Mouse (Mus musculus): Measurements from ENCODE around the gene Notch2. TPM values are rescaled to one million over a fixed set of nuclear protein-coding genes. Genes with fewer than 3 reads are reported as not detected.

Gene Notch2
- polyA plus RNA-seq, 1 experiment = 49.4 TPM

DNA sequence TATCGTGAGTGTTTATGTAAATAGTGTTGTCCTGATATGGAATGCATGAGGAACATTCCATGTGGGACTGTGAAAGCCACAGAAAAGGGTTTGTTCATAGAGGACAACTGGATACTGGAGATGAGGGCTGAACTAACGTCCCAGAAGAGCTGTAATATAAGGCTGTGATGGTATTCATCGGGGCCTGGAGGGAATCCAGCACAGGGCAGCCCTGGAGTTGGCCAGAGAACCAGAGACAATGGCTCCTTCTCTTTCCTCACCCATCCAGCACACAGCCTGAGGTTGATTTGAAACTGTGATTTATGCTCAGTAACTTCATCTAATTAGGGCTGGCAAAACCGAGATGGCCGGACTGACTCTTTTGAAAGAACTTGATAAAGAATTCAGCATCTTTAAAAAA lies 20.1 kb upstream of the Notch2 start:
- no peak for TF ChIP-seq CTCF (IDR thresholded peaks at IDR 0.05; ENCODE audit: borderline replicate concordance, insufficient read depth, low read length)
- no peak for TF ChIP-seq POLR2A (IDR thresholded peaks at IDR 0.05; ENCODE audit: low read depth, low read length)
- H3K27ac ChIP-seq (ENCODE audit: insufficient read depth, low read length) = no peak overlapping the region
- H3K4me1 ChIP-seq (ENCODE audit: control insufficient read depth, insufficient read depth, low read length) = peaks cover 7% of the 10 kb centered on the region; the same call in 1 of the 2 replicates
- no peak overlapping the region for H3K4me3 ChIP-seq (ENCODE audit: insufficient read depth, low read length)

DNA sequence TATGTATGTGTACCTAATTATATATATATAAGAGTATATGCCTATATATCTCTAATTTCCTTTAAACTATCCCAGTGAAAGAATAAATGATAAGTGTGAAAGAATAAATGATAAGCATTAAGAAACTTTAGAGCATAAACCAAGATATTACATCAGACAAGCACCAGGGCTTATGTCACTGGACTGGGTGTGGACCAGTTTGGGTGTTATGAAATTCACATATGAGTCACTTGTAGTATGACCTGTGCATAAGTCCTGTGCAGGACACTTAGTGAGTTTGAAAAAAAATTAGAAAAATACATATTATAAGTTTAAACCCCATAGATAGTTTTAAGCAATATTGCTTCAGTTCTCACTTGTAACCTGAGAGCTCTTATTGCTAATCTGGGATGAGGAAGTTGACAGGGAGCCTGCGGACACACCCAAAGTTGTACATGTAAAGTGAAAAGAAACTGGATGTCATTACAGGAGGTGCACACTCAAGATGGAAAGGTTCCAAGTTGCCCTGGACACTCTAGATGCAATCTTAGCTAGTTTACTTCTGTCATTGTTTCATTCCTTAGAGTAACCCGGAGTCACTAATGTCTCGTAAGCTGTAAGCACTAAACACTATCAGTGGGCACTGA lies 19.3 kb upstream of the Notch2 start:
- peaks cover 7% of the 10 kb centered on the region; the same call in 1 of the 2 replicates for H3K4me1 ChIP-seq (ENCODE audit: control insufficient read depth, insufficient read depth, low read length)
- TF ChIP-seq POLR2A (IDR thresholded peaks at IDR 0.05; ENCODE audit: low read depth, low read length) (no peak), CTCF (IDR thresholded peaks at IDR 0.05; ENCODE audit: borderline replicate concordance, insufficient read depth, low read length) (no peak)
- no peak overlapping the region for H3K4me3 ChIP-seq (ENCODE audit: insufficient read depth, low read length)
- H3K27ac ChIP-seq (ENCODE audit: insufficient read depth, low read length) = no peak overlapping the region

DNA sequence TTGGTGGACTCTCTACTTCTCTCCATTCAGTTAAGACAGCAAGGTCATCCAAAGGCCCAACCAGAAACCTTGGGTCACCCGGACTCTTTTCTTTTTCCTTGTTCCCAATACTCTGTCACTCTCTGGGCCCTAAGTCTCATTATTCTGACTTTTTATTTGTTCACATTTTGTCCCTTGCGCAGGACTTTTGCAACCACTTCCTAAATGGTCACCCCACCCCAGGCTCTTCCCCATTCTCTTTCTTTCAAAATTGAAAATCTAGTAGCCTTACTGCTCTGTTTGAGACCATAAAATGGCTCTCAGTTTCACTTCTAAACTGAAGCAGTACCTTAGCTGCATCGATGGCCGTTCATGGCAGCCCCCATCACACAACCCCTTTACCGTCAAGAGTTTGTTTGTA lies 18.5 kb upstream of the Notch2 start:
- peaks cover 7% of the 10 kb centered on the region; the same call in 1 of the 2 replicates for H3K4me1 ChIP-seq (ENCODE audit: control insufficient read depth, insufficient read depth, low read length)
- TF ChIP-seq POLR2A (IDR thresholded peaks at IDR 0.05; ENCODE audit: low read depth, low read length) = no peak
- no peak for TF ChIP-seq CTCF (IDR thresholded peaks at IDR 0.05; ENCODE audit: borderline replicate concordance, insufficient read depth, low read length)
- no peak overlapping the region for H3K4me3 ChIP-seq (ENCODE audit: insufficient read depth, low read length)
- no peak overlapping the region for H3K27ac ChIP-seq (ENCODE audit: insufficient read depth, low read length)

DNA sequence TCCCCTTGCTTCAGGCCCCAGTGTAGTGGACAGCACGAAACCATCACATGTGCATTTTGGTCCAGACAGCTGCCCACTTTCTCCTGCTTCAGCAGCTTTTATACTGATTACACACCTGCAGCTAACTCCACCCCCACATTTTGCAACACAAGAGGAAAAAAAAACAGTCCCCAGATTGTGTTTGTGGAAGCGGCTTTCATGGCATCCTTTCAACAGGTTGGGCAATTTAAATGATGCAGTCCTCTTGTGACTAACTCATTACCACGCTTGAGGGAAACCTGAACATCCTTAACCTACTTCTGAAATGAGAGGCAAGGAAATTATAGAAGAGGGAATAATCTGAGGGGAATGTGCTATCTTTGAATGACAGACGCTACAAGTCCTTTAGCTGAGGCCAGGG lies 15.0 kb upstream of the Notch2 start:
- H3K27ac ChIP-seq (ENCODE audit: insufficient read depth, low read length) = no peak overlapping the region
- no peak overlapping the region for H3K4me3 ChIP-seq (ENCODE audit: insufficient read depth, low read length)
- no peak for TF ChIP-seq CTCF (IDR thresholded peaks at IDR 0.05; ENCODE audit: borderline replicate concordance, insufficient read depth, low read length)
- TF ChIP-seq POLR2A (IDR thresholded peaks at IDR 0.05; ENCODE audit: low read depth, low read length) = no peak
- H3K4me1 ChIP-seq (ENCODE audit: control insufficient read depth, insufficient read depth, low read length) = peaks cover 2% of the 10 kb centered on the region; the same call in 1 of the 2 replicates

DNA sequence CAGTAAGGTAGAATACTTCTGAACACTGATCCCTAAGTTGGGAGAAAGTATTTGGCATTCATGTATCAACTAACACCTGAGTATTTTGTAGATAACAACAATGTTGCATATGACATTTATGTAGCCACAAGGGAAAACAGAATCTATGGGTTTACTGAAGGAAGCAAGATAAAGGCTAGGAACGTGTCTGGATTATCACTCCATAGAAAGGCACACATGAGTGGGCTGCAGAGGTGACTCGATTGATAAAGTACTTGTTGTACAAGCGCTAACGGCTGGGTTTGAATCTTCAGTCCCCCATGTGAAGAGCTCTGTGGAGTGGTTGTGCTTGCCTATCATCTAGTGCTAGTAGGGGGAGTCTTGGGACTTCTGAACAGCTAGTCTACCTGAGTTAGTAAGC lies 9.8 kb upstream of the Notch2 start:
- Histone ChIP-seq H3K4me3 (ENCODE audit: insufficient read depth, low read length) (no peak overlapping the region), H3K4me1 (ENCODE audit: control insufficient read depth, insufficient read depth, low read length) (no peaks in the 10 kb centered on the region), H3K27ac (ENCODE audit: insufficient read depth, low read length) (no peak overlapping the region)
- TF ChIP-seq POLR2A (IDR thresholded peaks at IDR 0.05; ENCODE audit: low read depth, low read length) = no peak

DNA sequence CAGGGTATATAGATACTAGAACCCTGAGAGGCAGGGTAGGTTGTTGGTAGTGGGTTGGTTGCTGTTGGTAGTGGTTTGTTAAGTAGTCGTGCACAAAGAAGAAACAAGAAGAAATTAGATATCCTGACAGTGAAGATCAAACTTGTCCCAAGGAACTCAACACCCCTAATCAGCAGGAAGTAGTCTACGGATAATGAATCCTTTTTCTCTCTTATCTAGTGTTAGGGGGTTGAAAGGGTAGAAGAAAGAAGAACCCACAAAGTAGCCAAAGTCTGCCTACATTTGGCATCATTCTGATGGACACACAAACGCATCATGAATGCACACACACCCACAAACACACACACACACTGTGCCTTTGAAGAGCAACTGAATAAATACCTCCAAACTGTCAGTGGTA lies 9.1 kb upstream of the Notch2 start:
- H3K4me1 ChIP-seq (ENCODE audit: control insufficient read depth, insufficient read depth, low read length) = no peaks in the 10 kb centered on the region
- H3K4me3 ChIP-seq (ENCODE audit: insufficient read depth, low read length) = no peak overlapping the region
- TF ChIP-seq CTCF (IDR thresholded peaks at IDR 0.05; ENCODE audit: borderline replicate concordance, insufficient read depth, low read length) (no peak), POLR2A (IDR thresholded peaks at IDR 0.05; ENCODE audit: low read depth, low read length) (no peak)
- no peak overlapping the region for H3K27ac ChIP-seq (ENCODE audit: insufficient read depth, low read length)

DNA sequence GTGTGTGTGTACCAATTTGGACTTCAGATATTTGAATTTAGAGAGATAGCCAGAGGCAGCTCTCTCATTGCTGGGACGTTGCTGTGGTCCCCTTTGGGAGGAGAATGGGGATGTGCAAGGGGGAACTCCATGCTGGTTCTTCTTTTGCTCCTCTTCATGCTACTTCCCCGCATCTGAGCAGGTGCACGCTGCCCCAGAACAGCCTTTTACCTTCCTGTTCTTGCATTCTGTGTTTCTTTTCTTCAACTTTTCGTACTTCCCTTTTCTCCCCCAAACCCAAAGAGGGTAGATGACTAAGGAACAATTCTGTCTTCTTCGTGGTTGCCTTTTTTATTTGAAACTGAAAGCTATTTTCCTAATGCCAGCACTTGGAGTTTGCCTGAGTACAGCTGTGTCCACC lies 8.0 kb upstream of the Notch2 start:
- TF ChIP-seq CTCF (IDR thresholded peaks at IDR 0.05; ENCODE audit: borderline replicate concordance, insufficient read depth, low read length) (no peak), POLR2A (IDR thresholded peaks at IDR 0.05; ENCODE audit: low read depth, low read length) (no peak)
- H3K27ac ChIP-seq (ENCODE audit: insufficient read depth, low read length) = no peak overlapping the region
- no peak overlapping the region for H3K4me3 ChIP-seq (ENCODE audit: insufficient read depth, low read length)
- H3K4me1 ChIP-seq (ENCODE audit: control insufficient read depth, insufficient read depth, low read length) = no peaks in the 10 kb centered on the region

DNA sequence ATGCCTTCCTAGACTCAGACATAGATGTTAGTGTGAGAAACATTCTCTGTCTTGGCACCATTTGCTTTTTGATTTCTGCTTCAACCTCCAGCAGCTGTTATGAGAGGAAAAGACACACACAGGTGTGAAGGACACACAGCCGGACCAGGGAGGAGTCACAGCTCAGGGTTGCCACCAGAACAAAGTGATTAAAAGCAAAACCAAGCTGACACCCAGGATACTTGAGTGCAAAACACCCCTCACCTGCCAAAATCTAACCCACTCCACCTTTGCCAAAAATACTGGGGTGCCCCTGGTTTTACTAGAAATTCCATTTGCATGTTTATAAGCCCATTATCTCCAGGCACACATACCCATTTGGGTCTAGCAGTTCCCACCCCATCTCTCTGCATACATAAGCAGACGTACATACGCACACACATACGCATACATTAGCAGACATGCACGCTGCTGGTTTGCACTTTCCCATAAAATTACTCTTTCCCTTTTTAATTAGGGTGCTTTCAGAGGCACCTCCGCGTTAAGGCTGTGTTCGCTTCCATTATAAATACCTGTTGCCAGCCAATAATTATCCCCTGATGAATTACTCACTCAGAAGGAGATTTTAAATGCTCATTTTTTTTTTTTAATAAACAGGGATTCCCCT lies 7.2 kb upstream of the Notch2 start:
- Histone ChIP-seq H3K4me3 (ENCODE audit: insufficient read depth, low read length) (no peak overlapping the region), H3K27ac (ENCODE audit: insufficient read depth, low read length) (no peak overlapping the region), H3K4me1 (ENCODE audit: control insufficient read depth, insufficient read depth, low read length) (no peaks in the 10 kb centered on the region)
- no peak for TF ChIP-seq CTCF (IDR thresholded peaks at IDR 0.05; ENCODE audit: borderline replicate concordance, insufficient read depth, low read length)
- no peak for TF ChIP-seq POLR2A (IDR thresholded peaks at IDR 0.05; ENCODE audit: low read depth, low read length)

DNA sequence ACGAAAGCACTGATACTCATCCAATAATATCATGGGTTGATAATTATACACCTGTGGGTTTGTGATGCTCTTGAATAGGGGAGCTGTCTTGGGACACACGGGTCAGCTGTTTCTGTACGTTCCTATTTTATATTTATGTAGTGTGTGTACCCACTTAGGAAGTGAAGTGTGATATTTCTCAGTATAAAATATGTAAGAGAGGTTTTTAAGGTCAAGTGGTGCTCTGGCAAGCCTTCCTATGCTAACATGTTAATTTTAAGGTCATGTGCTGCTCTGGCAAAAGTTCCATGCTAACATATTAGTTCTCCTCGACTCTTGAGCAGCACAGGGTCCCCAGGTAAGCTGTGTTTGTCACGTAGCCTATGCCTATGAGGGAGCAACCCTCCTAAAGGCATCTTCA lies 6.4 kb upstream of the Notch2 start:
- no peak overlapping the region for H3K4me3 ChIP-seq (ENCODE audit: insufficient read depth, low read length)
- no peaks in the 10 kb centered on the region for H3K4me1 ChIP-seq (ENCODE audit: control insufficient read depth, insufficient read depth, low read length)
- TF ChIP-seq POLR2A (IDR thresholded peaks at IDR 0.05; ENCODE audit: low read depth, low read length) (no peak), CTCF (IDR thresholded peaks at IDR 0.05; ENCODE audit: borderline replicate concordance, insufficient read depth, low read length) (no peak)
- H3K27ac ChIP-seq (ENCODE audit: insufficient read depth, low read length) = no peak overlapping the region

DNA sequence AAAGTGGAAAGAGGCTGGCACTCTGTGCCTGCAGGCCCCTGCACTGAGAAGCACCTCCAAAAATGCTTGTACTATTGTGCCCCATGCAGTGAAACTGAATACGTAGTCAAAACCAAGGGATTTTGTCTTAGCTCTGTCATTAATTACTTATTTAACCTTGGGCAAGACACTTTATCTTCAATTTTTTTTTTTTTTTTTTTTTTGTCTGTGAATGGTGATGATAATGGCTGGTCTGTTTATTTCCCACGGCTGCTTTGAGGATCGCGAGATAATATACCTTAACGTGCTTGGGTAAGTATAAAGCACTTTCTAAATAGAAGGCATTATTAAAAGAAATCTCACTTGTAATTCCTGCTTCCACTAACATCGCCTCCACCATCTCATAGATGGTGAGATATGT lies 5.2 kb upstream of the Notch2 start:
- Histone ChIP-seq H3K27ac (ENCODE audit: insufficient read depth, low read length) (no peak overlapping the region), H3K4me1 (ENCODE audit: control insufficient read depth, insufficient read depth, low read length) (0 out of 2 replicates have a peak, but pooled peaks cover 2% of the 10 kb centered on the region), H3K4me3 (ENCODE audit: insufficient read depth, low read length) (no peak overlapping the region)
- TF ChIP-seq CTCF (IDR thresholded peaks at IDR 0.05; ENCODE audit: borderline replicate concordance, insufficient read depth, low read length) (no peak), POLR2A (IDR thresholded peaks at IDR 0.05; ENCODE audit: low read depth, low read length) (no peak)
